Mouse (Mus musculus) thymus, postnatal 14 days (tissue): ENCODE measurements at regions not wholly inside any gene's neighbourhood (a gene's known extent, or its start where the extent isn't known, plus 50 kb on each side); places are given as distances from the start of the nearest gene placed in this dataset.

Source experiments
- DNase-seq: peaks from one replicate; pipeline ENCODE4 v3.0.0; 2021

GRCm38 (mm10) chr10:91297792-91298460 is 116.8 kb upstream of the Tmpo start:
- peak; percentile 24 for DNase-seq

- no peak for DNase-seq
Observed at GRCm38 (mm10) chr10:91295345-91295744, 114.2 kb upstream of the Tmpo start.

- DNase-seq = no peak
Observed at GRCm38 (mm10) chr10:91293226-91293625, 112.1 kb upstream of the Tmpo start.

- no peak for DNase-seq
Observed at GRCm38 (mm10) chr10:91284259-91284658, 103.1 kb upstream of the Tmpo start.

- DNase-seq = peak; percentile 91
Observed at GRCm38 (mm10) chr10:91270955-91271741, 90.0 kb upstream of the Tmpo start.

GRCm38 (mm10) chr10:91270268-91270954 is 89.3 kb upstream of the Tmpo start:
- DNase-seq = peak; percentile 92

- no peak for DNase-seq
Observed at GRCm38 (mm10) chr10:91267886-91268285, 86.8 kb upstream of the Tmpo start.

- no peak for DNase-seq
Observed at GRCm38 (mm10) chr10:91260416-91260815, 79.3 kb upstream of the Tmpo start.

- no peak for DNase-seq
Observed at GRCm38 (mm10) chr10:91249681-91250195, 68.6 kb upstream of the Tmpo start.

GRCm38 (mm10) chr10:91244297-91244696 is 63.2 kb upstream of the Tmpo start:
- no peak for DNase-seq

GRCm38 (mm10) chr10:91242491-91243046 is 61.5 kb upstream of the Tmpo start:
- DNase-seq = no peak

- no peak for DNase-seq
Observed at GRCm38 (mm10) chr10:91241611-91242005, 60.5 kb upstream of the Tmpo start.

- DNase-seq = no peak
Observed at GRCm38 (mm10) chr10:91240856-91241610, 59.9 kb upstream of the Tmpo start.

GRCm38 (mm10) chr10:91240320-91240719 is 59.2 kb upstream of the Tmpo start:
- DNase-seq = no peak

GRCm38 (mm10) chr10:91236844-91237243 is 55.7 kb upstream of the Tmpo start:
- no peak for DNase-seq

GRCm38 (mm10) chr10:91234709-91235108 is 53.6 kb upstream of the Tmpo start:
- DNase-seq = no peak
